Mouse (Mus musculus) stomach, embryonic 16.5 days (tissue): ENCODE results near the gene Nt5c2. TPM values are rescaled to one million over a fixed set of nuclear protein-coding genes. Genes with fewer than 3 reads are reported as not detected.

ENCODE experiments used
- ATAC-seq: fragments of 200-750 bp; cut with Nextera tagmentation; 2 replicates; pipeline ENCODE4 v1.8.0; 2017; ENCODE audit warnings: moderate number of reproducible peaks, moderate TSS enrichment; ENCODE audit not compliant: insufficient read depth, low FRiP score
- H3K27ac ChIP-seq: fragments of 300-500 bp; sonication (generic); 2 replicates; pipeline ENCODE4 v1.5.1; 2014; ENCODE audit warnings: low read length
- H3K27me3 ChIP-seq: fragments of 300-500 bp; sonication (generic); 2 replicates; pipeline ENCODE4 v1.6.1; 2014; ENCODE audit warnings: low read length, control low read depth, mixed read lengths; ENCODE audit not compliant: control insufficient read depth, insufficient read depth
- H3K36me3 ChIP-seq: fragments of 300-500 bp; sonication (generic); 2 replicates; pipeline ENCODE4 v1.6.1; 2014; ENCODE audit warnings: low read length; ENCODE audit not compliant: control insufficient read depth, insufficient read depth
- H3K4me1 ChIP-seq: fragments of 300-500 bp; sonication (generic); 2 replicates; pipeline ENCODE4 v1.6.1; 2014; ENCODE audit warnings: low read length, control low read depth, mixed read lengths; ENCODE audit not compliant: control insufficient read depth, insufficient read depth
- H3K4me2 ChIP-seq: fragments of 300-500 bp; sonication (generic); 2 replicates; pipeline ENCODE4 v1.6.1; 2014; ENCODE audit warnings: low read depth, low read length, mixed read lengths
- H3K4me3 ChIP-seq: fragments of 300-500 bp; sonication (generic); replicated peaks from 2 replicates; pipeline ENCODE4 v1.5.1; 2014; ENCODE audit warnings: mild to moderate bottlenecking, low read length
- H3K9ac ChIP-seq: fragments of 300-500 bp; sonication (generic); 2 replicates; pipeline ENCODE4 v1.6.1; 2014; ENCODE audit warnings: low read length
- H3K9me3 ChIP-seq: fragments of 300-500 bp; sonication (generic); replicated peaks from 2 replicates; pipeline ENCODE4 v1.6.1; 2016; ENCODE audit warnings: low read length, control low read depth; ENCODE audit not compliant: control insufficient read depth
- WGBS: fragments of 180-500 bp; shearing (Covaris S2); extraction: QIAGEN DNeasy Blood & Tissue Kit; methylation state at CpG from one replicate; pipeline ENCODE4 v1.1.7; 2014; 5-methylcytosine and 5-hydroxymethylcytosine counted together
- polyA plus RNA-seq: library from polyadenylated mRNA; unstranded; fragments of >200 nt; fragmentation: Nextera tagmentation; extraction: Ambion mirVana; gene quantifications from 2 replicates; pipeline ENCODE4 v1.2.1, GENCODE M21; 2015

Gene Nt5c2
- polyA plus RNA-seq, 1 experiment from 2014 or later: 91.2 TPM

GRCm38 (mm10) chr19:47046343-47046742 lies 31.4 kb upstream of the Nt5c2 start:
- 94% methylated on average over 1 of the region's 1 CpGs for WGBS
- no peaks in the 10 kb centered on the region for H3K27me3 ChIP-seq
- no peak overlapping the region for H3K9ac ChIP-seq
- H3K4me3 ChIP-seq: no peak overlapping the region
- H3K4me1 ChIP-seq: peaks cover 10% of the 10 kb centered on the region
- H3K9me3 ChIP-seq: no peaks in the 10 kb centered on the region
- ATAC-seq: no peak
- H3K4me2 ChIP-seq: no peak overlapping the region
- H3K36me3 ChIP-seq: peaks cover 3% of the 10 kb centered on the region; the same call in 1 of the 2 replicates
- no peak overlapping the region for H3K27ac ChIP-seq

GRCm38 (mm10) chr19:47043608-47044007 lies 28.7 kb upstream of the Nt5c2 start:
- WGBS: 89% methylated on average over 3 of the region's 3 CpGs
- Histone ChIP-seq H3K36me3 (peaks cover 9% of the 10 kb centered on the region; the same call in 1 of the 2 replicates), H3K27ac (no peak overlapping the region)

DNA sequence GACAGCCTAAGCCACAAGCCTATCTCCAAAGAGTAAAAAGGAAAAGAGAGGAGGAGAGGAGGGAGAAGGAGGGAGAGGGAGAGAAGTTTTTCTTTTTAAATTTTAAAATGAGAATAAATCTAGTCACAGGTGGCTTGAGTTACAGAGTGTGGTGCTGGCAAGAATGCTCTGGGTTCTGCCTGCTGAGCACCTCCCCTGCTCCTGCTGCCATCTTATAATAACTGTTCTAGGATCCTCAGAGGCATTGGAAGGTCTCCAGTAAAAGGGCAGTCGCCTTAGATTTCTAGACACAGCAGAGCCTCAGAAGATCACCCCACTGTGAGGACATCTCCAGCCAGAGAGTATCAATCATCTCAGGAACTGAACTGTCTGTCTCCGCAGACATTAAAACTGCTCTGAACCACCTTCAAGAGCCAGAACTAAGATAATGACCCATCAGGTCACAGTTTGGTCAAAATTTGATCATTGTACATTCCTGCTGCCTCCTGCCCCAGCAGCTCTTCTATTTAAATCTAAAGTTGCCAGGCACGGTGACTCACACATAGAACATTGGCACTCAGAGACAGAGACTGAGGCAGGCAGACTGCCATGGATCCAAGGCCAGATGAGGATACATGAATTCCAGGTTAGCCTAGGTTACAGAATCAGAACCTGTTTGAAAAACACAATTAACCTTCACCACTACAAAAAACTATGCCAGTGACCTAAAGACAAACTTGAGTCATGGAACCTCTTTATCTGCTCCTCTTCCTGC lies 25.9 kb upstream of the Nt5c2 start:
- Histone ChIP-seq H3K4me1 (no peaks in the 10 kb centered on the region), H3K27ac (no peak overlapping the region), H3K27me3 (no peaks in the 10 kb centered on the region), H3K4me2 (no peak overlapping the region), H3K36me3 (peaks cover 6% of the 10 kb centered on the region; the same call in 1 of the 2 replicates), H3K4me3 (no peak overlapping the region), H3K9ac (no peak overlapping the region), H3K9me3 (no peaks in the 10 kb centered on the region)
- WGBS: 85% methylated on average over 3 of the region's 3 CpGs
- ATAC-seq: no peak

More at GRCm38 (mm10) chr19:47043608-47044007, 28.7 kb upstream of the Nt5c2 start:
- Histone ChIP-seq H3K27me3 (no peaks in the 10 kb centered on the region), H3K4me2 (no peak overlapping the region), H3K4me3 (no peak overlapping the region), H3K9ac (no peak overlapping the region), H3K9me3 (no peaks in the 10 kb centered on the region), H3K4me1 (no peaks in the 10 kb centered on the region)
- ATAC-seq: no peak

DNA sequence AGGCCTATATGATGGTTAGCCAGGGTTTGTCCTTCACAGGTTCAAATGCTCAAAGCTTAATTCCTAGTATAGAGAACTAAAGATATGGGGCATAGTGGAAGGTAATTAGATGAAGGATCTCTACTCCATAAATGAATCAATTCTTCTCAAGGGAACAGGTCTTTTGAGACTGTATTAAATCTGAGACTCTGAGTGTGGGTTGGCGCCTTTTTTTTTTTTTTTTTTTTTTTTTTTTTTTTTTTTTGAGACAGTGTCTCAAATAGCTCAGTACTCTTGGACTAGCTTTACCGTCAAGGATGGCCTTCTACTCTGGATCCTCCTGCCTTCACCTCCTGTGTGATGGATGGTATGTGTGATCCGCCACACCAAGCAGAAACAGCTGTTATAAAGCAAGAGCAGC lies 21.6 kb upstream of the Nt5c2 start:
- peaks cover 6% of the 10 kb centered on the region; the same call in 1 of the 2 replicates for H3K36me3 ChIP-seq

DNA sequence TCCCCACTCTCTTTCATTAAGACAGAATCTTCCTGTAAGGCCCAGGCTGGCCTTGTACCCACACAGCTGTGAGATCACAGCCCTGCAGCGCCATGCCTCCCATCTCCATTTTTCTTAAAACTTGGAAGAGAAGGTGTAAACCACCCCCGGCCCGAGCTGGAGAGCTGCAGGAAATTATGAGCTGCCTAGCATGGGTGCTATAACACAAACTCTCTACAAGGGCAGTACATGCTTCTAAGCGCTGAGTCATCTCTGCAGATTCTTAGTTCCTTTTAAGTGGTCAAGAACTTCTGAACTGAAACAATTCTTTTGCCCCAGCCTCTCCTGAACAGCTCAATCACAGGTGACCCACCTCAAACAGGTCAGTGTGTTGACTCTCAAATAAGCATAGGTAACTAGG lies 20.0 kb upstream of the Nt5c2 start:
- Histone ChIP-seq H3K27ac (no peak overlapping the region), H3K9ac (no peak overlapping the region), H3K4me1 (no peaks in the 10 kb centered on the region), H3K4me3 (no peak overlapping the region), H3K27me3 (no peaks in the 10 kb centered on the region), H3K36me3 (peaks cover 6% of the 10 kb centered on the region; the same call in 1 of the 2 replicates), H3K9me3 (no peaks in the 10 kb centered on the region), H3K4me2 (no peak overlapping the region)
- WGBS: 84% methylated on average over 4 of the region's 4 CpGs
- no peak for ATAC-seq

More for the DNA sequence above, 21.6 kb upstream of the Nt5c2 start:
- 79% methylated on average over 3 of the region's 3 CpGs for WGBS
- no peak overlapping the region for H3K9ac ChIP-seq
- no peak overlapping the region for H3K4me2 ChIP-seq
- H3K27me3 ChIP-seq: no peaks in the 10 kb centered on the region
- no peak overlapping the region for H3K4me3 ChIP-seq
- H3K4me1 ChIP-seq: no peaks in the 10 kb centered on the region
- no peaks in the 10 kb centered on the region for H3K9me3 ChIP-seq
- ATAC-seq: no peak
- H3K27ac ChIP-seq: no peak overlapping the region

DNA sequence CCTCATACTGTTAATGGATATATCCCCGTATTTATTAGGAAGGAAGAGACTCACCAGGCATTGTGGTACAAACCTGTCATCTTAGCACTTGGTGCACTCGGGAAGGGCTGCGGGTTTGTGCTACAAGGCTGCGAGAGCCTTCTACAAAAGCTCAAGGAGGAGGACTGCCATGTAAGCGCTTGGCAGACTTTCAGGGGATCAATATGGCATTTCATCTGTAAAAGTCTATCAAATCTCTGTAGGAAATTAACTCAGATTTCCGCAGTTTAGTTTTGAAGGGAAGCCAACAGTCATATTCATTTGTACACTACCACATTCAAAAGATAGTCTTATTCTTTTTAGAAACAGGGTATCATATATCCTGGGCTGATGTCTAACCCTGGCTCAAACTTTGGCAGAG lies 16.8 kb upstream of the Nt5c2 start:
- H3K4me2 ChIP-seq: no peak overlapping the region
- no peak overlapping the region for H3K27ac ChIP-seq
- no peaks in the 10 kb centered on the region for H3K9me3 ChIP-seq
- WGBS: 90% methylated on average over 6 of the region's 6 CpGs
- H3K9ac ChIP-seq: no peak overlapping the region
- H3K4me1 ChIP-seq: no peaks in the 10 kb centered on the region
- ATAC-seq: no peak
- no peaks in the 10 kb centered on the region for H3K36me3 ChIP-seq
- H3K27me3 ChIP-seq: no peaks in the 10 kb centered on the region
- H3K4me3 ChIP-seq: no peak overlapping the region

DNA sequence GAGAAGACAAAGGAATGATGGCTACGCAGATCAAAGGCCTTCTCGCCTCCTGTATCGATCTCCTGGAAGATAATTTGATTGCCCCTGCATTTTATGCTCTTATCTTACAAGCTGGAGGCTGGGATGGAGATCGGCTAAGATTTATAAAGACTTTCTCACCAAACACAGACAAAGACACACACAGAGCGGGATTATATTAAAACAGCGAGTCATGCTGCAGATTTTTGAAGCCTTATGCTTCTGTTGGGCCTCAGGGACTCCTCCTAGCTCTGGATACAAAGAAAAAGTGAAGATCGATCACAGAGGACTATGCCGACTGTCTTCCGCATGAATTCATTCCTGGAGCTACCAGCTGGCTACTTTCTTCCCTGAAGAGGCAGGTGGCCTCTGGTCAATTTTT lies 14.8 kb upstream of the Nt5c2 start:
- Histone ChIP-seq H3K27me3 (no peaks in the 10 kb centered on the region), H3K9ac (no peak overlapping the region), H3K27ac (no peak overlapping the region), H3K4me3 (no peak overlapping the region), H3K4me2 (no peak overlapping the region), H3K9me3 (no peaks in the 10 kb centered on the region), H3K4me1 (no peaks in the 10 kb centered on the region), H3K36me3 (no peaks in the 10 kb centered on the region)
- WGBS: 84% methylated on average over 9 of the region's 9 CpGs
- ATAC-seq: no peak

DNA sequence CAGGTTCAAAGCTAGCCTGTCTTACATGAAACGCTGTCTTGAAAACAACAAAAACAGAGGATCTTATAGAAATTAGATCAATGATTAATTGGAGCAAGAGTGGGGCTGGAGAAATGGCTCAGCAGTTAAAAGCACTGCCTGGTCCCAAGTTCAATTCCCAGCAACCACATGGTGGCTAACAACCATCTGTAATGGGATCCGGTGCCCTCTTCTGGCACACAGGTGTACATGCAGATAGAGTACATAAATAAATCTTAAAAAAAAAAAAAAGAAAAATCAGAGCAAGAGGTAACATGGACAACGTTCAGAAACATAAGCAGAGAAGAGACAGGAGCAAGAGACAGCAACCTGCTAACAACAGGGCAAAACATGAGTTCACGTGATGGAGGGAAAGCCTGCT lies 11.6 kb upstream of the Nt5c2 start:
- Histone ChIP-seq H3K27ac (no peak overlapping the region), H3K4me1 (no peaks in the 10 kb centered on the region), H3K27me3 (no peaks in the 10 kb centered on the region), H3K9me3 (no peaks in the 10 kb centered on the region), H3K4me2 (no peak overlapping the region), H3K4me3 (no peak overlapping the region), H3K36me3 (no peaks in the 10 kb centered on the region), H3K9ac (no peak overlapping the region)
- no peak for ATAC-seq
- WGBS: 83% methylated on average over 4 of the region's 4 CpGs

DNA sequence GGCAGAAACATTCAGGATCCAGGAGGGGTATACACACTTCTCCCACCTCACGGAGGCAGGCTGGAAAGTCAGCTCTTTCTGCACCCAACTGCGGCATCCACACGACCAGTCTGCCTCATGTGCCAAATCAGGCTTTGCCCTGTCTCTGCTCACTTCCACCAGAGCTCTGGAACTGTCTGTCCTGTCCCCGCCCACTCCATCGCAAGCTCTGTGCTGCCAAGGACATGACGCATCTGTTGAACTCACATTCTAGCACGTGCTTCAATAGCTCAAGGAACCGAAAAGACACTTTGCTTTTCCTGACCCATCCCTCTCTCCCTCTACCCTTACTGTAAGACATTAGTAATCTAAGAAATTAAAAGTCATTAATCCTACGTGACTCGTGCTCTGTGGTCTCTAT lies 10.0 kb upstream of the Nt5c2 start:
- Histone ChIP-seq H3K9me3 (no peaks in the 10 kb centered on the region), H3K36me3 (no peaks in the 10 kb centered on the region), H3K4me3 (no peak overlapping the region), H3K27me3 (no peaks in the 10 kb centered on the region), H3K27ac (no peak overlapping the region), H3K4me1 (no peaks in the 10 kb centered on the region), H3K9ac (no peak overlapping the region), H3K4me2 (no peak overlapping the region)
- 58% methylated on average over 10 of the region's 10 CpGs for WGBS
- ATAC-seq: no peak
